Mouse (Mus musculus) heart, postnatal 0 days (tissue): ENCODE results near the gene Snrk. TPM values are rescaled to one million over a fixed set of nuclear protein-coding genes. Genes with fewer than 3 reads are reported as not detected.

ENCODE experiments used
- ATAC-seq: fragments of 200-750 bp; cut with Nextera tagmentation; 2 replicates; pipeline ENCODE4 v1.8.0; 2017; ENCODE audit warnings: low read depth, moderate number of reproducible peaks, moderate library complexity; ENCODE audit not compliant: insufficient read depth
- DNase-seq: peaks from one replicate; pipeline ENCODE4 v3.0.0-alpha.2; 2016; ENCODE audit warnings: low spot score
- H3K27ac ChIP-seq: fragments of 300-500 bp; sonication (generic); 2 replicates; pipeline ENCODE4 v1.5.1; 2014; ENCODE audit warnings: low read depth, mild to moderate bottlenecking
- H3K27me3 ChIP-seq: fragments of 300-500 bp; sonication (generic); 2 replicates; pipeline ENCODE4 v1.6.1; 2014; ENCODE audit warnings: low read length, mixed read lengths; ENCODE audit not compliant: control insufficient read depth, insufficient read depth
- H3K36me3 ChIP-seq: fragments of 300-500 bp; sonication (generic); replicated peaks from 2 replicates; pipeline ENCODE4 v1.6.1; 2014; ENCODE audit warnings: low read length, mixed read lengths; ENCODE audit not compliant: control insufficient read depth, insufficient read depth
- H3K4me1 ChIP-seq: fragments of 300-500 bp; sonication (generic); 2 replicates; pipeline ENCODE4 v1.6.1; 2014; ENCODE audit warnings: antibody characterized with exemption; ENCODE audit not compliant: control insufficient read depth, insufficient read depth
- H3K4me2 ChIP-seq: fragments of 300-500 bp; sonication (generic); 2 replicates; pipeline ENCODE4 v1.6.1; 2014; ENCODE audit warnings: low read depth, mild to moderate bottlenecking, low read length, moderate library complexity
- H3K4me3 ChIP-seq: fragments of 300-500 bp; sonication (generic); 2 replicates; pipeline ENCODE4 v1.5.1; 2014; ENCODE audit warnings: low read depth, low read length
- H3K9ac ChIP-seq: fragments of 300-500 bp; sonication (generic); replicated peaks from 2 replicates; pipeline ENCODE4 v1.6.1; 2014; ENCODE audit warnings: low read depth, low read length, mixed read lengths
- H3K9me3 ChIP-seq: fragments of 300-500 bp; sonication (generic); replicated peaks from 2 replicates; pipeline ENCODE4 v1.6.1; 2016; ENCODE audit warnings: low read length; ENCODE audit not compliant: control insufficient read depth
- CTCF ChIP-seq: IDR thresholded peaks from 2 replicates; pipeline ENCODE4 v1.5.1; 2016; ENCODE audit warnings: antibody characterized with exemption, control low read depth, low read depth
- EP300 ChIP-seq: IDR thresholded peaks from 2 replicates; pipeline ENCODE4 v1.6.1; 2016; ENCODE audit warnings: antibody characterized with exemption, low read depth
- WGBS: fragments of 180-500 bp; shearing (Covaris S2); extraction: QIAGEN DNeasy Blood & Tissue Kit; methylation state at CpG from one replicate; pipeline ENCODE4 v1.1.7; 2014; 5-methylcytosine and 5-hydroxymethylcytosine counted together
- polyA plus RNA-seq: library from polyadenylated mRNA; unstranded; fragments of >200 nt; fragmentation: Nextera tagmentation; extraction: Ambion mirVana; gene quantifications from 2 replicates; pipeline ENCODE4 v1.2.1, GENCODE M21; 2015
- total RNA-seq: library from RNA; depleted of rRNA; stranded (reverse); fragments of >200 nt; gene quantifications from 2 replicates; pipeline ENCODE4 v1.2.3, GENCODE M21; 2014; ENCODE audit warnings: low replicate concordance

Gene Snrk
- total and polyA plus RNA-seq, 2 experiments from 2014 or later = 39.5 to 60.4 TPM

GRCm38 (mm10) chr9:122149997-122150826 lies 33.1 kb downstream of the Snrk start:
- DNase-seq (no peak), ATAC-seq (no peak)
- H3K4me3 ChIP-seq = no peak overlapping the region
- TF ChIP-seq CTCF (no peak), EP300 (no peak)
- H3K4me1 ChIP-seq = peaks cover 31% of the 10 kb centered on the region
- H3K27me3 ChIP-seq = no peaks in the 10 kb centered on the region
- H3K36me3 ChIP-seq = peaks cover 27% of the 10 kb centered on the region
- 79% methylated on average over 9 of the region's 9 CpGs for WGBS
- H3K9ac ChIP-seq = no peak overlapping the region
- no peak overlapping the region for H3K4me2 ChIP-seq
- H3K27ac ChIP-seq = no peak overlapping the region
- H3K9me3 ChIP-seq = no peaks in the 10 kb centered on the region

GRCm38 (mm10) chr9:122152063-122152462 lies 35.0 kb downstream of the Snrk start:
- WGBS = 78% methylated on average over 4 of the region's 4 CpGs
- H3K4me3 ChIP-seq = no peak overlapping the region
- H3K36me3 ChIP-seq = peaks cover 22% of the 10 kb centered on the region
- H3K27ac ChIP-seq = no peak overlapping the region
- H3K9me3 ChIP-seq = peaks cover 4% of the 10 kb centered on the region; the same call in 1 of the 2 replicates
- TF ChIP-seq CTCF (no peak), EP300 (no peak)
- DNase-seq (no peak), ATAC-seq (no peak)
- no peak overlapping the region for H3K4me2 ChIP-seq
- H3K4me1 ChIP-seq = peaks cover 19% of the 10 kb centered on the region
- H3K27me3 ChIP-seq = no peaks in the 10 kb centered on the region
- H3K9ac ChIP-seq = no peak overlapping the region

- Histone ChIP-seq H3K36me3 (peaks cover 24% of the 10 kb centered on the region), H3K27me3 (no peaks in the 10 kb centered on the region), H3K9me3 (peaks cover 4% of the 10 kb centered on the region; the same call in 1 of the 2 replicates), H3K4me2 (no peak overlapping the region), H3K4me1 (peaks cover 19% of the 10 kb centered on the region), H3K27ac (no peak overlapping the region), H3K9ac (no peak overlapping the region), H3K4me3 (no peak overlapping the region)
- ATAC-seq (no peak), DNase-seq (no peak)
- WGBS = 44% methylated on average over 1 of the region's 1 CpGs
- TF ChIP-seq CTCF (no peak), EP300 (no peak)
Measured at GRCm38 (mm10) chr9:122152501-122152900, 35.4 kb downstream of the Snrk start.

- H3K27ac ChIP-seq = peak overlapping the region; percentile 17; the same call in 1 of the 2 replicates
- H3K9ac ChIP-seq = no peak overlapping the region
- H3K4me1 ChIP-seq = peaks cover 22% of the 10 kb centered on the region
- H3K4me2 ChIP-seq = no peak overlapping the region
- no peak overlapping the region for H3K4me3 ChIP-seq
- H3K36me3 ChIP-seq = peaks cover 26% of the 10 kb centered on the region
- no peaks in the 10 kb centered on the region for H3K27me3 ChIP-seq
- no peak for DNase-seq
- peaks cover 4% of the 10 kb centered on the region; the same call in 1 of the 2 replicates for H3K9me3 ChIP-seq
- WGBS = 61% methylated on average over 3 of the region's 3 CpGs
- ATAC-seq = no peak
- TF ChIP-seq EP300 = no peak
- TF ChIP-seq CTCF = no peak
Measured at GRCm38 (mm10) chr9:122153436-122153835, 36.4 kb downstream of the Snrk start.

- Histone ChIP-seq H3K9me3 (peaks cover 4% of the 10 kb centered on the region; the same call in 1 of the 2 replicates), H3K27ac (0 out of 2 replicates have a peak overlapping the region, but pooled peaks have one; percentile 16), H3K4me2 (no peak overlapping the region), H3K27me3 (no peaks in the 10 kb centered on the region), H3K4me3 (no peak overlapping the region), H3K36me3 (peaks cover 35% of the 10 kb centered on the region), H3K4me1 (peaks cover 27% of the 10 kb centered on the region), H3K9ac (no peak overlapping the region)
- ATAC-seq = no peak
- 88% methylated on average over 1 of the region's 1 CpGs for WGBS
- DNase-seq = no peak
- TF ChIP-seq CTCF (no peak), EP300 (no peak)
Measured at GRCm38 (mm10) chr9:122155193-122155592, 38.1 kb downstream of the Snrk start.
